Mouse (Mus musculus) liver (tissue): ENCODE data around the gene Prdx2.

Experiments
- DNase-seq: peaks from one replicate; pipeline ENCODE4 v3.0.0-alpha.2; 2020; ENCODE audit warnings: mixed read lengths

Prdx2 gene

GRCm38 (mm10) chr8:84969241-84970134 lies at the start of gene Prdx2, which contains the start of the genes Gm49661 and Rnaseh2a:
TSS of gene Prdx2 (plus strand) at chr8:84969587.
TSS of gene Gm49661 (minus strand) at chr8:84969433.
TSS of gene Rnaseh2a (minus strand) at chr8:84969767.
- DNase-seq: peak; percentile 95

GRCm38 (mm10) chr8:84921596-84921995 lies 47.8 kb upstream of the Prdx2 start:
- DNase-seq: no peak

GRCm38 (mm10) chr8:84925557-84925956 lies 43.8 kb upstream of the Prdx2 start:
- no peak for DNase-seq

- no peak for DNase-seq
Observed at GRCm38 (mm10) chr8:84927513-84927912, 41.9 kb upstream of the Prdx2 start.

GRCm38 (mm10) chr8:84928456-84929306 lies 40.7 kb upstream of the Prdx2 start:
- peak; percentile 79 for DNase-seq

GRCm38 (mm10) chr8:84930582-84930981 lies 38.8 kb upstream of the Prdx2 start:
- DNase-seq: no peak

GRCm38 (mm10) chr8:84933767-84934559 lies 35.4 kb upstream of the Prdx2 start:
- no peak for DNase-seq

GRCm38 (mm10) chr8:84934860-84935259 lies 34.5 kb upstream of the Prdx2 start:
- DNase-seq: no peak

- no peak for DNase-seq
Observed at GRCm38 (mm10) chr8:84935489-84935888, 33.9 kb upstream of the Prdx2 start.

- no peak for DNase-seq
Observed at GRCm38 (mm10) chr8:84936041-84936961, 33.1 kb upstream of the Prdx2 start.

GRCm38 (mm10) chr8:84936962-84937546 lies 32.3 kb upstream of the Prdx2 start, which contains the start of gene Mast1:
TSS of gene Mast1 (minus strand) at chr8:84937359.
- peak; percentile 78 for DNase-seq

- no peak for DNase-seq
Observed at GRCm38 (mm10) chr8:84937620-84938485, 31.5 kb upstream of the Prdx2 start.

GRCm38 (mm10) chr8:84943699-84944098 lies 25.7 kb upstream of the Prdx2 start:
- no peak for DNase-seq

- DNase-seq: peak; percentile 87
Observed at GRCm38 (mm10) chr8:84944478-84945160, 24.8 kb upstream of the Prdx2 start.

- DNase-seq: no peak
Observed at GRCm38 (mm10) chr8:84945235-84945632, 24.2 kb upstream of the Prdx2 start.

GRCm38 (mm10) chr8:84945633-84946527 lies 23.5 kb upstream of the Prdx2 start:
- no peak for DNase-seq

- no peak for DNase-seq
Observed at GRCm38 (mm10) chr8:84946528-84947240, 22.7 kb upstream of the Prdx2 start, which contains the start of gene Rtbdn. TSS of gene Rtbdn (plus strand) at chr8:84946991.

- DNase-seq: no peak
Observed at GRCm38 (mm10) chr8:84947241-84947545, 22.2 kb upstream of the Prdx2 start.
